Mouse (Mus musculus) megakaryocyte, embryonic 14.5 days (primary cell): ENCODE measurements around the gene Psapl1.

Experiments used
- FLI1 ChIP-seq: IDR thresholded peaks from 2 replicates; pipeline ENCODE4 v1.6.1; 2012; ENCODE audit warnings: low read length, inconsistent platforms, mixed read lengths
- GATA1 ChIP-seq: IDR thresholded peaks from 3 replicates; pipeline ENCODE4 v1.6.1; 2012; ENCODE audit warnings: mixed read lengths, low read length, inconsistent platforms, borderline replicate concordance

DNA sequence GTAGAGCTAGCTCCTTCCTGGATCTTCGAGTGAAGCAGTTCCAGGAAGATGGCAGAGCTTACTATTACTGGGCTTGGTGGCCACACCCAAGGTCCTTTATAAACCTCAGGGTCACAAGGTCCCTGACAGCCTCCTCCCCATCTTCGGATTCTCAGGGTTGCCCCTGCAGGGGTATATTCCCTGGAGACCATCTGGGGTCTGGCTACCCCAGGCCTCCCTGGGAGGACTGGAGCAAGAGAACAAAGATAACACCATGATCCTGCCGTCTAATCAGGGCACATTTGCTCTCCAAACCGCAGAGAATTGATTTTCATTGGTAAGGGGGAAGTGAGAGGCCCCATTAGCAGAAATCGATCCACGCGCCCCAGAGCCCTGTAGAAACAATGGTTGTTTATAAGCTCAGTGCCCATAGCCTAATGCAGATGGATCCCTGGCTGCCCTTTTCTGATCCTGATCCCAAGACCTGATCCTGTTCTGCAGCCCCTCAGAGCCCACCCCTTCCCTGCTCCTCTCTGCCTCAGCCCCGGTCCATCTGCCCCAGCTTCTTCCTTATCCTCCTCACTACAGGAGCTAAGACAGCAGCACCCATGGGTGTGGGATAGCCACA is 48.8 kb upstream of the Psapl1 start:
- TF ChIP-seq GATA1 (no peak), FLI1 (no peak)
